Comparison of ENCODE assay signal across 9 mouse cellular contexts in genomic region chr14:115475234-115475633, GRCm38 (mm10).
DNase-seq lines count a peak whose midpoint lies in the region; ATAC-seq and TF ChIP-seq lines count a peak whose summit lies in the region.
"Had no signal": no experiment of that assay in that cellular context is flagged by ENCODE, and none has a peak within 500 bp of the region (broad histone marks: within the 10 kb centered on the region; RNA-seq: fewer than 3 reads in every experiment).

No protein-coding gene starts in this region.

- peak; percentile 16 for DNase-seq in adrenal gland, adult 2 months
- peak; percentile 30 for DNase-seq in kidney, postnatal 14 days
- DNase-seq in lung, postnatal 14 days: peak; percentile 9
- DNase-seq in thymus, postnatal 0 days (ENCODE audit: low spot score): peak; percentile 34
- no peak for DNase-seq in B cell, adult 2 months

- H3K9ac ChIP-seq in intestine, postnatal 0 days (ENCODE audit: low read depth, low read length): no peak overlapping the region
- H3K9ac ChIP-seq in intestine, embryonic 15.5 days: no peak overlapping the region
- no peak overlapping the region for H3K9ac ChIP-seq in forebrain, embryonic 15.5 days (replicated peaks)
- H3K9ac ChIP-seq: limb, embryonic 12.5 days had no signal

- H3K27ac ChIP-seq in intestine, postnatal 0 days (ENCODE audit: low read depth, low read length): no peak overlapping the region
- no peak overlapping the region for H3K27ac ChIP-seq in intestine, embryonic 15.5 days
- H3K27ac ChIP-seq in forebrain, embryonic 15.5 days (replicated peaks): no peak overlapping the region
- H3K27ac ChIP-seq: limb, embryonic 12.5 days had no signal

- H3K4me2 ChIP-seq in intestine, postnatal 0 days (replicated peaks; ENCODE audit: low read depth): no peak overlapping the region
- H3K4me2 ChIP-seq in intestine, embryonic 15.5 days (replicated peaks): no peak overlapping the region
- H3K4me2 ChIP-seq in forebrain, embryonic 15.5 days (replicated peaks): no peak overlapping the region
- H3K4me2 ChIP-seq: limb, embryonic 12.5 days had no signal

- 51% methylated on average over 4 of the region's 4 CpGs for WGBS in intestine, postnatal 0 days
- WGBS in intestine, embryonic 15.5 days: 48% methylated on average over 4 of the region's 4 CpGs
- WGBS in forebrain, embryonic 15.5 days: 47% methylated on average over 4 of the region's 4 CpGs

- no peaks in the 10 kb centered on the region for H3K4me1 ChIP-seq in intestine, postnatal 0 days (replicated peaks; ENCODE audit: control insufficient read depth, insufficient read depth, low read length)
- no peaks in the 10 kb centered on the region for H3K4me1 ChIP-seq in intestine, embryonic 15.5 days (replicated peaks)
- peaks cover 4% of the 10 kb centered on the region; the same call in 1 of the 2 replicates for H3K4me1 ChIP-seq in forebrain, embryonic 15.5 days

- no peaks in the 10 kb centered on the region for H3K9me3 ChIP-seq in intestine, postnatal 0 days (ENCODE audit: control insufficient read depth)
- H3K9me3 ChIP-seq in intestine, embryonic 15.5 days: no peaks in the 10 kb centered on the region
- no peaks in the 10 kb centered on the region for H3K9me3 ChIP-seq in forebrain, embryonic 15.5 days
- H3K9me3 ChIP-seq: limb, embryonic 12.5 days had no signal

- peak; percentile 64 for TF ChIP-seq CTCF in intestine, postnatal 0 days (IDR thresholded peaks at IDR 0.05; ENCODE audit: low read depth)

- no peaks in the 10 kb centered on the region for H3K27me3 ChIP-seq in intestine, postnatal 0 days (replicated peaks; ENCODE audit: control insufficient read depth, insufficient read depth, low read length)
- no peaks in the 10 kb centered on the region for H3K27me3 ChIP-seq in intestine, embryonic 15.5 days (replicated peaks)
- no peaks in the 10 kb centered on the region for H3K27me3 ChIP-seq in forebrain, embryonic 15.5 days
- H3K27me3 ChIP-seq: limb, embryonic 12.5 days had no signal

- no peak for ATAC-seq in intestine, postnatal 0 days
- no peak for ATAC-seq in intestine, embryonic 15.5 days
- ATAC-seq in forebrain, embryonic 15.5 days (replicated peaks): peak; percentile 32; the same call in 1 of the 2 replicates

- no peak overlapping the region for H3K4me3 ChIP-seq in intestine, postnatal 0 days (ENCODE audit: low read depth, low read length)
- H3K4me3 ChIP-seq in intestine, embryonic 15.5 days (replicated peaks): no peak overlapping the region
- H3K4me3 ChIP-seq in forebrain, embryonic 15.5 days: no peak overlapping the region
- H3K4me3 ChIP-seq: limb, embryonic 12.5 days had no signal

- H3K36me3 ChIP-seq in intestine, postnatal 0 days (ENCODE audit: control insufficient read depth, insufficient read depth): no peaks in the 10 kb centered on the region
- H3K36me3 ChIP-seq in intestine, embryonic 15.5 days: no peaks in the 10 kb centered on the region
- H3K36me3 ChIP-seq in forebrain, embryonic 15.5 days: no peaks in the 10 kb centered on the region
- H3K36me3 ChIP-seq: limb, embryonic 12.5 days had no signal

Comparison
In these comparisons a context has a peak if more than half of its experiments do, and no peak if none do; other contexts are left out.
1. DNase-seq: peak in adrenal gland, adult 2 months (single experiment), kidney, postnatal 14 days (single experiment), lung, postnatal 14 days (single experiment) and thymus, postnatal 0 days (single experiment); none in B cell, adult 2 months (0 of 2).